Mouse (Mus musculus) E14TG2a.4 (cell line): ENCODE measurements around the gene Cntfr.

ENCODE experiments used
- H3K27me3 ChIP-seq: 2 replicates; pipeline ENCODE4 v1.6.1; 2014; ENCODE audit warnings: low read length, control low read depth; ENCODE audit not compliant: insufficient read depth
- H3K36me3 ChIP-seq: 2 replicates; pipeline ENCODE4 v1.6.1; 2014; ENCODE audit warnings: low read length, control low read depth; ENCODE audit not compliant: insufficient read depth
- H3K4me1 ChIP-seq: replicated peaks from 2 replicates; pipeline ENCODE4 v1.6.1; 2014; ENCODE audit warnings: low read depth, low read length, control low read depth
- H3K4me3 ChIP-seq: replicated peaks from 2 replicates; pipeline ENCODE4 v1.5.1; 2014; ENCODE audit warnings: mild to moderate bottlenecking, low read length
- H3K9me3 ChIP-seq: 2 replicates; pipeline ENCODE4 v1.6.1; 2014; ENCODE audit warnings: low read length, control low read depth
- CTCF ChIP-seq: conservative IDR thresholded peaks from 2 replicates; pipeline ENCODE4 v1.5.1; 2014; ENCODE audit warnings: low read length
- NANOG ChIP-seq: IDR thresholded peaks from 2 replicates; pipeline ENCODE4 v1.6.1; 2014; ENCODE audit warnings: borderline replicate concordance, low read length, mixed read lengths
- POU5F1 ChIP-seq: IDR thresholded peaks from 2 replicates; pipeline ENCODE4 v1.6.1; 2014; ENCODE audit warnings: low read length, borderline replicate concordance

Gene Cntfr

DNA sequence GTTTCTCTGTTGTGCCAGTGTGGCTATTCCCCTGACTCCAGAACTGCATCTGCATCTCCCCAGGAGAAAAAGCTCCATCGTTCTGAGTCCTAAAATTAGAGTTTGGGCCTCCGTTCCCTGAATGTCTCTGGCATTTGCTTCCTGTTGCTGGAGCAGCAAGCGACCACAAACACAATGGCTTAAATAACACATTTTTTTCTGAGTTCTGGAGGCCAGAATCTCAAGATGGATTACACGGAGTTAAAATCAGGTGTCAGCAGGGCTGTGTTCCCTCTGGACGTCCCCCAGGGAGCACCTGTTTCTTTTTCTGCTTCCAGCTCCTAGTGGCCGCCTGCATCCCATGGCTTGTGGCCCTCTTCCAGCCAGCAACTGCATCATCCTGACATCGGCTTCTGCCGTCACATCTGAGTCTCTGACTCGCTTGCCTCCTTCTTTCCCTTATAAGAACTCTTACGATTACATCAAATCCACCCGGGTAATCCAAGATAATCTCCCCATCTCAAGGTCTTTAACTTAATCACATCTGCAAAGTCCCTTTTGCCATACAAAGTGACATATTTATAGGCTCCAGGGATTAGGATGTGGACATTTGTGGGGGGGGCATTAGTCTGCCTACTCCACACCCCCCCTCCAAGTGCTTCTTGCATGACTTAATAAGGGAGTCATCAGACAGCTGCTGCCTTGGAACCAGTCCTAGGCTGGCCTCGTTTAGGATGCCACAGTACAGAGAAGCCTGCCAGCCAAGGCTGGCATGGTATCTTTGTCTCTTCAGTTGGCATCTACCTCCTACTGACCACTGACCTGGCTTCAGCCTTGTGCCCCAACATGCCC is 77.8 kb downstream of the Cntfr start:
- H3K36me3 ChIP-seq, result no peaks in the 10 kb centered on the region
- peaks cover 28% of the 10 kb centered on the region; the same call in 1 of the 2 replicates for H3K27me3 ChIP-seq

DNA sequence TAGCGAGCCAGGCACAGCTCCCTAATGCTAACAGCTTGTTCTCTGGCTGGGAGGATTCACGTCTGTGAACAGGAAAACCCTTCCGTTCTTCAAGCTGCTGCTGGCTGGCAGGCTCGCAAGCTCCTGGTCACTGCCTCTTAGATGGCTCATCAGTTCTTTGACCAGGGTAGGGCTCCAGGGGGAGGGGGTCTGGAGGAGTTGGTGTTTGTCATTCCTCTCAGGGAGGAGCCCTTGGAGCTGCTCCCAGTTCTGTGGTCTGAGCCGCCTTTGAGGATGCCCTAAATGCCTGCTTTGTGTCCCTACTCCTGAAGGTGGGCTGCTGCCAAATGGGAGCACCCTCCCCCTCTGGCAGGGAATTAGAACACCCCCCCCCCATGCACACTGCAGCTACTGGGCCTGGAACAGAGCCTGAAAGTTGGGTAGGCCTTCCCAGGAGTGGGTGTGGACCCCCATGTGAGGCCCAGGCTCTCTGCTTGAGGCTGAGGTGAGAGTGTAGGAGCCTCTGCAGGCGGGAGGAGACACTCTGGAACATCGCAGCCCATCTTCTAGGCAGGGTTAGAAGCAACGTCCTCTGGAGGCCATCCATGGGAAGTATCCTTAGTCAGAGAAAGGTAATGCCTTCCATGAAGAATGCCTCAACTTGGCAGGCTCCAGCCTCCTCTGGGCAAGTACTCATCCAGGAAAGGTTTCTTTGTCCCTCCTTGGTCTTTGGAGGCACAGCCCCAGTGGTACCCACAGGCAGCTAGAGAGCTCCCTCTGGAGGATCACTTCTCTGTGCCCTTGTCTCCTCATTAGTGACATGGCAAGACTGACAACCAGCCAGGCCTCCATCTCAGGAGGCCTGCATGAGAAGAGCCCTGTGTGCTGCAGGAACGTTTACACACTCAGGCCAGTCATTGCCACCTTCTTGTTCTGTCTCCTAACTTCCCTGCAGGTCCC is 81.0 kb downstream of the Cntfr start:
- no peak overlapping the region for H3K4me3 ChIP-seq
- H3K4me1 ChIP-seq, result no peaks in the 10 kb centered on the region
- no peaks in the 10 kb centered on the region for H3K36me3 ChIP-seq
- no peak for TF ChIP-seq POU5F1
- TF ChIP-seq CTCF, result peak; percentile 12
- H3K27me3 ChIP-seq, result peaks cover 27% of the 10 kb centered on the region; the same call in 1 of the 2 replicates
- no peaks in the 10 kb centered on the region for H3K9me3 ChIP-seq

More for the DNA sequence above, 77.8 kb downstream of the Cntfr start:
- peaks cover 18% of the 10 kb centered on the region for H3K4me1 ChIP-seq
- no peak for TF ChIP-seq POU5F1
- no peak for TF ChIP-seq CTCF
- no peak for TF ChIP-seq NANOG
- H3K9me3 ChIP-seq, result no peaks in the 10 kb centered on the region
- no peak overlapping the region for H3K4me3 ChIP-seq

DNA sequence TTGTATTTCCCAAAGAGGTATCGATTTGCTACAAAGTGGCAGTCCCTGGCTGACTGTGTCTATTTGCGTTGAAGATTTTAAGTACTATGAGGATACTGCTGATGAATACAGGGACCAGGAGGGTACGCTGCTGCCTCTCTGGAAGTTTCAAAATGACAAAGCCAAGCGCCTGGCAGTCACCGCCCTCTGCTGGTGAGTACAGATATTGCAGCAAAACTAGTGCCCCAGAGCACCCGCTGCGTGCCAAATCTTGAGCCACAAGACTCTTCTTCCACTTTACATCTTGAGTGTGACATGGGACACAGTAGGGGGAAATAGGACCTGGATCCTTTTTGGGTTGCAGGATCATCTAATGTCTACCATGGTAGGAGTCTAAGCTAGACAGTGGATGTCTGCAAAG is 82.7 kb downstream of the Cntfr start:
- no peaks in the 10 kb centered on the region for H3K36me3 ChIP-seq
- H3K4me3 ChIP-seq, result no peak overlapping the region
- peaks cover 27% of the 10 kb centered on the region for H3K27me3 ChIP-seq
- H3K9me3 ChIP-seq, result no peaks in the 10 kb centered on the region
- no peaks in the 10 kb centered on the region for H3K4me1 ChIP-seq
- TF ChIP-seq CTCF (peak; percentile 93), NANOG (no peak), POU5F1 (no peak)

DNA sequence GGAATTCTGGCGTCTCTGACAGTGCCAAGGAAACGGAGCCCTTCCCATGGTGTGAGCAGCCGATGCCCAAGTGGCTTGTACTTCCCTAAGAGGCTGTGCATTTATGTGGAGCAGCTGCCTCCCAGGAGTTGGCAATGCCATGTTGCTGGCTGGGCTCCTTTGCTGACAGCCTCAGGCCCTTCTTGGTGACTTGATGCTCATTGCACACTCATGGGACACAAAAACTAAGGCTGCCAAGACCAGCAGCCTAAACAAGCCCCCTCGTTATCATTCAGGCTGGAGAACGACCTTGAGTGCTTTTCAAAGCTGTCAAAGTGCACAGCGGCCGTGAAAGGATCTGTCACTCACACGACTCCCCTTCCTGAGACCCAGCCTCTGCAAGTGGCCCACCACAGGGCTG is 84.7 kb downstream of the Cntfr start:
- Histone ChIP-seq H3K36me3 (no peaks in the 10 kb centered on the region), H3K4me3 (no peak overlapping the region), H3K27me3 (peaks cover 17% of the 10 kb centered on the region), H3K4me1 (no peaks in the 10 kb centered on the region), H3K9me3 (no peaks in the 10 kb centered on the region)
- no peak for TF ChIP-seq POU5F1
- no peak for TF ChIP-seq CTCF
- no peak for TF ChIP-seq NANOG

DNA sequence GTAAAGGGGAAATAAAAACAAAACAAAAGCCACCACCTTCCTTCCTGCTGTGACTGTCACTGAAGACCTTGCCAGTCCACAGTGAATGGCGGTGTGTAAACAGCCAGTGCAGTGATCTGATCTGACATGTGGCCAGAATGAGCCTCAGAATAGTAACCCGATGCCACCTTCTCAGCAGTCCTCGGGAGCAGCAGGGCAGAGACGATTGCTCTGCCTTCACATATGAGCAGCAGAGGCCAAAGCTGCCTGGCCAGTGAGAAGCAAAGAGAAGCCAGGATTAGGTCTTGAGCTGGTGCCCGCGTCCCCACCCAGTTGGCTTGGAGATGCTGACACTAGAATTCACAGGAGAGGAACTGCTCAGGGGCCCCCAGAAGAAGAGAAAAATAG is 86.3 kb downstream of the Cntfr start:
- Histone ChIP-seq H3K4me1 (no peaks in the 10 kb centered on the region), H3K9me3 (no peaks in the 10 kb centered on the region), H3K4me3 (no peak overlapping the region), H3K36me3 (no peaks in the 10 kb centered on the region), H3K27me3 (peaks cover 15% of the 10 kb centered on the region)
- no peak for TF ChIP-seq CTCF

DNA sequence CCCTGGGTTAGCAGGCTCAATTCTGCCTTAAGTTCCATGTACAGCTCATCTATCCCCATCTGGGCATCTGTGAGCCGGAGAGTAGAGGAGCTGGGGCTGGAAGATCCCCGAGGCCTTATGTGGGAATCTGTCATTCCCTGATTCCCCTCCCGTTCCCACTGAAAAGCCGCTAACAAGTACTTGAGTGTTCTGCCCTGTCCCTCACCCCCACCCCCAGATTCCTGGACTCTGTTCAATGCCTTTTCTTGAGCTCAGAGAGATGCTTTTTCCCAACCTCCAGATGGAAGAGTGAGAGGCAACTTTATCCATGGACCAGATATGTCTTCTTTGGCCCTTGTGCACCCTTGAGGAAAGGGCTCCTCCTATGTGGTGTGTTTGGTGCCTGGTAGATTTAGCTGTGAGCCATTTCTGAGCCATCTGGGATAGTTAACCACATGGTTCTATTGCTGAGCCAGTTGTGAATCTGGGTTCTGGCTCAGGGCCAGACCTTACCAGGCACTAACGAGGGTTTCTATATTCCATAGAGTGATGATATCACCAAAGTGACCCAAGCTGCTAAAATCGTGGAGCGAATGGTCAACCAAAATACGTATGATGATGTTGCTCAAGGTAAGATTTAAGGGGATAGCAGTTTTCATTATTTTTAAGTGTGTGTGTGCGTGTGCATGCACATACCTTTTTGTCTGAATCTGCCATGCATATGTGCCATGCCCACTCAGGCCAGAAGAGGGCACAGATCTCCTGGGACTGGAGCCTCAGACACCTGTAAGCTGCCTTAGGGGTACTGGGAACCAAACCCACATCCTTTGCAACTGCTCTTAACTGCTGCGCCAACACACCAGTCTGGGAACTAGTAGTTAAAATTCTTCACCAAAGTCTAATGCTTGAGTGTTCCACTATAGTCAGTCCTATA is 87.0 kb downstream of the Cntfr start:
- H3K27me3 ChIP-seq, result peaks cover 13% of the 10 kb centered on the region
- no peaks in the 10 kb centered on the region for H3K36me3 ChIP-seq
- H3K4me3 ChIP-seq, result no peak overlapping the region
- H3K4me1 ChIP-seq, result no peaks in the 10 kb centered on the region
- H3K9me3 ChIP-seq, result no peaks in the 10 kb centered on the region
- TF ChIP-seq POU5F1, result no peak
- no peak for TF ChIP-seq CTCF
- TF ChIP-seq NANOG, result no peak
